Mouse (Mus musculus) midbrain, embryonic 14.5 days (tissue): ENCODE data around the gene Gm14569. TPM values are rescaled to one million over a fixed set of nuclear protein-coding genes. Genes with fewer than 3 reads are reported as not detected.
A peak's percentile ranks its signal among the peaks of the same experiment; 100 is the strongest.

Source experiments
- ATAC-seq: fragments of 200-750 bp; cut with Nextera tagmentation; 2 replicates; pipeline ENCODE4 v1.8.0; 2017; ENCODE audit warnings: moderate number of reproducible peaks, moderate library complexity; ENCODE audit not compliant: low FRiP score, low TSS enrichment
- DNase-seq: peaks from one replicate; pipeline ENCODE4 v3.0.0-alpha.2; 2015
- H3K27ac ChIP-seq: fragments of 300-500 bp; sonication (generic); replicated peaks from 2 replicates; pipeline ENCODE4 v1.5.1; 2014; ENCODE audit warnings: mild to moderate bottlenecking, low read depth, low read length, moderate library complexity
- H3K27me3 ChIP-seq: fragments of 300-500 bp; sonication (generic); 2 replicates; pipeline ENCODE4 v1.6.1; 2014; ENCODE audit warnings: low read length, control low read depth, mixed read lengths; ENCODE audit not compliant: control insufficient read depth, insufficient read depth
- H3K36me3 ChIP-seq: fragments of 300-500 bp; sonication (generic); 2 replicates; pipeline ENCODE4 v1.6.1; 2014; ENCODE audit warnings: low read length, control low read depth; ENCODE audit not compliant: control insufficient read depth, insufficient read depth
- H3K4me1 ChIP-seq: fragments of 300-500 bp; sonication (generic); 2 replicates; pipeline ENCODE4 v1.6.1; 2014; ENCODE audit warnings: mild to moderate bottlenecking, antibody characterized with exemption, low read length, control low read depth; ENCODE audit not compliant: control insufficient read depth, insufficient read depth
- H3K4me2 ChIP-seq: fragments of 300-500 bp; sonication (generic); 2 replicates; pipeline ENCODE4 v1.6.1; 2014; ENCODE audit warnings: mild to moderate bottlenecking, low read length, moderate library complexity
- H3K4me3 ChIP-seq: fragments of 300-500 bp; sonication (generic); replicated peaks from 2 replicates; pipeline ENCODE4 v1.5.1; 2014; ENCODE audit warnings: low read depth, low read length
- H3K9ac ChIP-seq: fragments of 300-500 bp; sonication (generic); replicated peaks from 2 replicates; pipeline ENCODE4 v1.6.1; 2014; ENCODE audit warnings: mild to moderate bottlenecking, low read length, moderate library complexity
- H3K9me3 ChIP-seq: fragments of 300-500 bp; sonication (generic); 2 replicates; pipeline ENCODE4 v1.6.1; 2016; ENCODE audit warnings: low read length, control low read depth, mixed read lengths; ENCODE audit not compliant: control insufficient read depth
- WGBS: fragments of 180-500 bp; shearing (Covaris S2); extraction: QIAGEN DNeasy Blood & Tissue Kit; methylation state at CpG from one replicate; pipeline ENCODE4 v1.1.7; 2014; 5-methylcytosine and 5-hydroxymethylcytosine counted together
- microRNA-seq: library from miRNA; unstranded; fragments of <30 nt; microRNA quantifications from one replicate; pipeline ENCODE4, GENCODE M21; 2016
- polyA plus RNA-seq: library from polyadenylated mRNA; unstranded; fragments of >200 nt; fragmentation: Nextera tagmentation; extraction: Ambion mirVana; gene quantifications from 2 replicates; pipeline ENCODE4 v1.2.1, GENCODE M21; 2014

Gene Gm14569
- polyA plus RNA-seq, 1 experiment from 2014 or later: not detected

DNA sequence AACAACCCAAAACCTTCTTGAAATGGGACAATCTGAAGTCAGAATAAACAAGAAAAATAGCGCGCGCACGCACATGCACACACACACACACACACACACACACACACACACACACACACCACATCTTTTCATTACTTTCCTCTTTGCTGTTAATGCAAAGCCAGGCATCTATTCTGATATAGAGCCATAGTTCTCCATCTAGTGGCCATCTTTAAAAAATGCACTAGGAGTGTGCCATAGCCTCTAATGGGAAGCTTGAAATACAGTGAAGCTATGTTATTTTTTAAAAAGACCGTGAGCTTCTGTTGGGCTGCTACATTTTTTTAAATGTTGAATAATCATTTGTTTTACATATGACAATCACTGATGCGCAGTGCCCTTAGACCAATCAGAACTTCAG, 98.4 kb downstream of the Gm14569 start:
- no peak overlapping the region for H3K9ac ChIP-seq
- DNase-seq (peak; percentile 75), ATAC-seq (no peak)
- H3K4me3 ChIP-seq: no peak overlapping the region
- H3K36me3 ChIP-seq: no peaks in the 10 kb centered on the region
- no peaks in the 10 kb centered on the region for H3K9me3 ChIP-seq
- H3K4me2 ChIP-seq: no peak overlapping the region
- H3K27me3 ChIP-seq: no peaks in the 10 kb centered on the region
- no peak overlapping the region for H3K27ac ChIP-seq
- WGBS: 52% methylated on average over 6 of the region's 6 CpGs
- no peaks in the 10 kb centered on the region for H3K4me1 ChIP-seq

DNA sequence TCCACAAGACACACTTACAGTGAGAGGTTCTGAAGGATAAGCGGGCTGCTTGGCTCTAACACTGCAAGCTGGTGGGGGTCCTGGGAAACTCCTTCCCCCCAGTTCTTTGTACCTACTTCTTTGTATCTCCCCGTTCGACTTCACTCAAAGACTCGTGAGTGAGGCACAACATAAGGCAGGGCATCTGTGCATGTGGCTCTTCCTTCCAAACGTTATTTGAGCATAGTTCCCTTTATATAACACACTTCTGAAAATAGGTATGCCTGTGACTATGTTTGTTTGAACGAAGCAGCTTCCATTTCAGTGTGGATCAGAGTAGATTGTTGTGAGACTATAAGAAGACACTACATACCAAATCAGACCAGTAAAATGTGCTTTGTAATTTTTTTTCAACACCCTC, 99.0 kb downstream of the Gm14569 start:
- DNase-seq (no peak), ATAC-seq (no peak)
- WGBS: 72% methylated on average over 6 of the region's 6 CpGs
- Histone ChIP-seq H3K4me3 (no peak overlapping the region), H3K27me3 (no peaks in the 10 kb centered on the region), H3K4me2 (no peak overlapping the region), H3K4me1 (no peaks in the 10 kb centered on the region), H3K27ac (no peak overlapping the region), H3K36me3 (no peaks in the 10 kb centered on the region), H3K9ac (no peak overlapping the region), H3K9me3 (no peaks in the 10 kb centered on the region)

GRCm38 (mm10) chrX:36390503-36390902, 101.1 kb downstream of the Gm14569 start:
- no peak overlapping the region for H3K9ac ChIP-seq
- H3K27ac ChIP-seq: no peak overlapping the region
- no peaks in the 10 kb centered on the region for H3K4me1 ChIP-seq
- no peak overlapping the region for H3K4me3 ChIP-seq
- WGBS: 49% methylated on average over 2 of the region's 2 CpGs
- H3K27me3 ChIP-seq: no peaks in the 10 kb centered on the region
- DNase-seq: no peak
- no peaks in the 10 kb centered on the region for H3K9me3 ChIP-seq
- H3K4me2 ChIP-seq: no peak overlapping the region
- no peaks in the 10 kb centered on the region for H3K36me3 ChIP-seq
- ATAC-seq: no peak

DNA sequence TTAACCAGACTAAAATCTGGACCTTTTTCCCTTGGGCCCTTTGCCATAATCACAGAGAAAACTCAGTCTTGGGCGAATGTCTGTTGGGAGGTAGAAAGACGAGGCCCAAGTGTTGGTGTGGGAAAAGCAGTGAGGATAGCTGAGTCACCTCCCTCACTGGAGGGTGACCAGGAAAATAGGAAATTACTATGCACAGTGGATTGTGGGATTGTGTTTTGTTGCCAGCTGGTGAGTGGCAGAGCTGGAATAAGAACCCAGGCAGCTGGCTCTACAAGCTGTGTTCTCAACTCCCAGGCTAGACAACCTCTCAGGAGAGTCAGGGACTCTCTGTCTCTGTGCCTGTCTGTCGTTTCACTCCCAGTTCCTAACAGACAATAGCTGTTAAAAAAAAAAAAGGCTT, 101.7 kb downstream of the Gm14569 start:
- Histone ChIP-seq H3K9ac (no peak overlapping the region), H3K36me3 (no peaks in the 10 kb centered on the region), H3K27me3 (no peaks in the 10 kb centered on the region), H3K4me1 (no peaks in the 10 kb centered on the region), H3K9me3 (no peaks in the 10 kb centered on the region), H3K4me3 (no peak overlapping the region), H3K4me2 (no peak overlapping the region), H3K27ac (no peak overlapping the region)
- WGBS: 52% methylated on average over 3 of the region's 3 CpGs
- DNase-seq (no peak), ATAC-seq (no peak)

DNA sequence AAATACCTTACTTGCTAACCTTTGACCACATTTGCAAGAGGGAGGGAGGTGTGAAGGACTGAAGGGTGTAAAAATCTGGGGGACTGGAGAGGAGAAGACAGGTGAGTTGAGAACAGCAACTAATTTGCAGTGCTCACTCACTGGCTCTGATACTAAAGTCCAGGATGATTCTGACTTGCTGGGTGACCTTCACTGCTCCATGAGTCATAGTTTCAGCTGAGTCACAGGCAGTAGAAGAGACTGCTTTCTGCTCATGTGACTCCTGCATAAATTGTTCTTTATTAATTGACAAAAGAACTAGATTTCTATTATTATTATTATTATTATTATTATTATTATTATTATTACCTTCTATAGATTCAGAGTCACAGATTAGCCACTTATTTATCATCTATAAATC, 106.3 kb downstream of the Gm14569 start:
- no peak overlapping the region for H3K27ac ChIP-seq
- H3K4me1 ChIP-seq: no peaks in the 10 kb centered on the region
- H3K4me3 ChIP-seq: no peak overlapping the region
- H3K9me3 ChIP-seq: no peaks in the 10 kb centered on the region
- no peak for ATAC-seq
- H3K4me2 ChIP-seq: no peak overlapping the region
- no peaks in the 10 kb centered on the region for H3K36me3 ChIP-seq
- no peak overlapping the region for H3K9ac ChIP-seq
- H3K27me3 ChIP-seq: no peaks in the 10 kb centered on the region
- no peak for DNase-seq

Small RNA genes lying within 50 kb of the gene (microRNA-seq; reads per million reads assigned to microRNA genes)
- not detected for gene Gm44485

Other genes starting within 250 kb of the Gm14569 start
- 0.40 and 1.0 TPM in 2 replicates for gene Lonrf3, start 163.5 kb downstream of the Gm14569 start, polyA plus RNA-seq
- gene Gm6268, start 90.5 kb downstream of the Gm14569 start, polyA plus RNA-seq: not detected in 2 replicates
- 708 and 733 TPM in 2 replicates for gene Pgrmc1, start 106.4 kb upstream of the Gm14569 start, polyA plus RNA-seq
- 6.2 and 7.2 TPM in 2 replicates for gene Akap17b, start 153.6 kb upstream of the Gm14569 start, polyA plus RNA-seq